Mouse (Mus musculus): ENCODE measurements at regions not wholly inside any gene's neighbourhood (a gene's known extent, or its start where the extent isn't known, plus 50 kb on each side); places are given as distances from the start of the nearest gene placed in this dataset.

GRCm38 (mm10) chr7:125358016-125358415 is 86.5 kb upstream of the Kdm8 start:
- TF ChIP-seq CTCF (IDR thresholded peaks at IDR 0.05; ENCODE audit: control insufficient read depth, insufficient read depth, insufficient read length) (no peak), CEBPB (IDR thresholded peaks at IDR 0.05; ENCODE audit: low read depth) (no peak), MYOG (IDR thresholded peaks at IDR 0.05; ENCODE audit: control insufficient read depth, extremely low read depth, insufficient read length) (no peak), MAX (IDR thresholded peaks at IDR 0.05) (no peak), MYOD1 (IDR thresholded peaks at IDR 0.05; ENCODE audit: control insufficient read depth, insufficient read length, low read depth) (no peak), USF1 (IDR thresholded peaks at IDR 0.05; ENCODE audit: low read depth) (no peak), FOSL1 (IDR thresholded peaks at IDR 0.05; ENCODE audit: insufficient read depth, low read length, poor library complexity, severe bottlenecking) (no peak)

Data from C2C12 (cell line).